Mouse (Mus musculus) heart, embryonic 12.5 days (tissue): Measurements from ENCODE around the gene Kansl1l. TPM values are rescaled to one million over a fixed set of nuclear protein-coding genes. Genes with fewer than 3 reads are reported as not detected.

Source experiments
- ATAC-seq: fragments of 200-750 bp; cut with Nextera tagmentation; 2 replicates; pipeline ENCODE4 v1.8.0; 2017; ENCODE audit warnings: moderate TSS enrichment, moderate library complexity; ENCODE audit not compliant: insufficient number of reproducible peaks, low FRiP score
- H3K27ac ChIP-seq: fragments of 300-500 bp; sonication (generic); 2 replicates; pipeline ENCODE4 v1.5.1; 2016; ENCODE audit warnings: mild to moderate bottlenecking, moderate library complexity; ENCODE audit not compliant: poor library complexity, severe bottlenecking
- H3K27me3 ChIP-seq: fragments of 300-500 bp; sonication (generic); replicated peaks from 2 replicates; pipeline ENCODE4 v1.6.1; 2016; ENCODE audit warnings: mild to moderate bottlenecking, moderate library complexity
- H3K36me3 ChIP-seq: fragments of 300-500 bp; sonication (generic); 2 replicates; pipeline ENCODE4 v1.6.1; 2016; ENCODE audit warnings: mild to moderate bottlenecking, moderate library complexity
- H3K4me1 ChIP-seq: fragments of 300-500 bp; sonication (generic); replicated peaks from 2 replicates; pipeline ENCODE4 v1.6.1; 2016; ENCODE audit warnings: mild to moderate bottlenecking
- H3K4me2 ChIP-seq: fragments of 300-500 bp; sonication (generic); 2 replicates; pipeline ENCODE4 v1.6.1; 2016; ENCODE audit warnings: mild to moderate bottlenecking, moderate library complexity
- H3K4me3 ChIP-seq: fragments of 300-500 bp; sonication (generic); 2 replicates; pipeline ENCODE4 v1.5.1; 2016; ENCODE audit warnings: mild to moderate bottlenecking
- H3K9ac ChIP-seq: fragments of 300-500 bp; sonication (generic); 2 replicates; pipeline ENCODE4 v1.6.1; 2016; ENCODE audit warnings: mild to moderate bottlenecking, moderate library complexity
- H3K9me3 ChIP-seq: fragments of 300-500 bp; sonication (generic); replicated peaks from 2 replicates; pipeline ENCODE4 v1.6.1; 2016; ENCODE audit warnings: mild to moderate bottlenecking, moderate library complexity
- WGBS: fragments of 180-500 bp; shearing (Covaris S2); methylation state at CpG from one replicate; pipeline ENCODE4 v1.1.7; 2016; 5-methylcytosine and 5-hydroxymethylcytosine counted together
- polyA plus RNA-seq: library from polyadenylated mRNA; unstranded; fragments of >200 nt; fragmentation: Nextera tagmentation; extraction: Ambion mirVana; gene quantifications from 2 replicates; pipeline ENCODE4 v1.2.1, GENCODE M21; 2016

The Kansl1l gene
- polyA plus RNA-seq, 1 experiment from 2014 or later: 12.1 TPM

DNA sequence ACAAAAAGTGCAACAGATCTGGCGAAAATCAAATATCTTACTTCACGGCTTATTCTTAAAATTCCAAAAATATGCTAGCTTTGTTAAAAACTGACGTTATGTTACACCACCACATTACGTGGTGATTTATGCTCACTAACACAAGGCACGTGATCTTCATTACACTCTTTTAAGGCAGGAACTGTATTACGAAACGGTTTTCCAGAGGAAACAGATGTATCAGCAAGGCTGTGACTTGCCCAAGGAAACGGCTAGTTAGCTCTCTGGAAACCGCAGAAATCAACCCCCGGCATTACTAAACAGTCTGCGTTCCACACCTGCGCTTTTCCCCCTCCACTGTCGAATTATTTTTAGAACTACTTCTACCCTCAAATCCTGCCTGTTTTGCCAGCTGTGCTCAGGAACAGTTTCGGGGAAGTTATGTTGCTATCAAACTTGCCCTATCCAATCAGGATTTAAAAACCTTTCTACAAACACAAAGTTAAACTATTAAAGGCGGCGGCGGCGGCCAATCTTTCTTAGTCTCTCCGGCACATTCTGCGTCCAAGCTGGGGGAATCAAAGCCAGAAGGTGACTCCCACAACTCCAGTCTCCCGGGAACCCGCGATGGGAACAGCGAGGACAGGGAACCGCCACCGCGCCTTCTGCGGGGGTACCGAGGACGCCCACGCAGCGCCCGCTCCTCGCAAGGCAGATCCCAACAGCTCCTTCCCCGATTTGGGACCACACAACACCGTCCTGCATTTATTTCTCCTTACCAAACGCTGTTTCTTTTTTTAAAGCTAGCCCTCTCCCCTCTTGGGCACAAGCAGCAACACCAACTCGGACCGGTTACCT lies 1.2 kb downstream of the Kansl1l start:
- Histone ChIP-seq H3K36me3 (no peaks in the 10 kb centered on the region), H3K27ac (peak overlapping the region; percentile 96), H3K4me1 (peaks cover 8% of the 10 kb centered on the region), H3K4me2 (peak overlapping the region; percentile 93), H3K9me3 (no peaks in the 10 kb centered on the region), H3K4me3 (peak overlapping the region; percentile 80), H3K27me3 (no peaks in the 10 kb centered on the region), H3K9ac (peak overlapping the region; percentile 88)
- 1% methylated on average over 39 of the region's 39 CpGs for WGBS
- ATAC-seq: peak; percentile 7; the same call in 1 of the 2 replicates

DNA sequence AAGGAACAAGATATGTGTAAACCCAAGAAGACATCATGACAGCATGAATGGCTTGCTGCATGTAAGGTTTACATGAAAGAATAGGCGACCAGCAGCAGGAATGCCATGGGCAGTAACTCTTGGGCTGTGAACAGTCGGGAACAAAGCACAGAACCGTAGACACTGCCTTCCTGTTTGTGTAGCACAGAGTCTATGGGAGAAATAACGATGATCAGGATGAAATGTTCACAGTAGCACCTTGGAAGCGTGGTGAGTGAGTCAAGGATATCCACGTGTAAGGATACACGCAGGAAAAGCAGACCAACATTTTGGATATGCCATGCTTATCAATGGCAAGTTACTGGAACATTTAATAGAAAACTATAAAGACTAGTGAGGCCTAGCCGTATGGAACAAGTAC lies 2.6 kb downstream of the Kansl1l start:
- Histone ChIP-seq H3K9ac (no peak overlapping the region), H3K27me3 (no peaks in the 10 kb centered on the region), H3K9me3 (no peaks in the 10 kb centered on the region), H3K4me3 (no peak overlapping the region), H3K4me1 (peaks cover 6% of the 10 kb centered on the region), H3K27ac (no peak overlapping the region), H3K4me2 (peak overlapping the region; percentile 11; the same call in 1 of the 2 replicates), H3K36me3 (no peaks in the 10 kb centered on the region)
- ATAC-seq: no peak
- WGBS: 50% methylated on average over 8 of the region's 8 CpGs

- no peak overlapping the region for H3K9ac ChIP-seq
- no peaks in the 10 kb centered on the region for H3K36me3 ChIP-seq
- H3K27ac ChIP-seq: no peak overlapping the region
- H3K9me3 ChIP-seq: no peaks in the 10 kb centered on the region
- H3K4me3 ChIP-seq: no peak overlapping the region
- WGBS: 79% methylated on average over 1 of the region's 1 CpGs
- no peak overlapping the region for H3K4me2 ChIP-seq
- H3K27me3 ChIP-seq: no peaks in the 10 kb centered on the region
- peaks cover 8% of the 10 kb centered on the region for H3K4me1 ChIP-seq
- no peak for ATAC-seq
Observed at GRCm38 (mm10) chr1:66813191-66813590, 4.2 kb downstream of the Kansl1l start.

- H3K4me1 ChIP-seq: peaks cover 4% of the 10 kb centered on the region; the same call in 1 of the 2 replicates
- no peaks in the 10 kb centered on the region for H3K36me3 ChIP-seq
- ATAC-seq: no peak
- no peaks in the 10 kb centered on the region for H3K27me3 ChIP-seq
- no peak overlapping the region for H3K27ac ChIP-seq
- WGBS: 81% methylated on average over 1 of the region's 1 CpGs
- H3K9ac ChIP-seq: no peak overlapping the region
- no peak overlapping the region for H3K4me2 ChIP-seq
- no peak overlapping the region for H3K4me3 ChIP-seq
- H3K9me3 ChIP-seq: no peaks in the 10 kb centered on the region
Observed at GRCm38 (mm10) chr1:66806821-66807220, 10.5 kb downstream of the Kansl1l start.

DNA sequence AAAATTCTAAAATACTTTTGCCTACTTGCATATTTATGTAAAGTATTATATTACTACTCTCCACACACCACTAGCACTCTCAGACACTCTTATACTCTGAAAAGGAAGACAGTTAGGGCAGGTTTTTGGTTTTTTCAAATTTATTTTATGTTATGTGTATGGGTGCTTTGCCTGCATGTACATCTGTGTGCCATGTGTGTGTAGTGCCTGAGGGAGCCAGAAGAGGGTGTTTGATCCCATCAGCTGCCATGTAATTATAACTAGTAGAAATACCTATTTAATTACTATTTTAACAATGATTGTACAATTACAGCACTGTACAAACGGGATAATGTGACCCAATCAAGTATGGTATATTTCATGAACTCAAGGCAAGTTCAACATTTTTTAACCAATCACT lies 12.0 kb downstream of the Kansl1l start:
- H3K36me3 ChIP-seq: peaks cover 9% of the 10 kb centered on the region
- no peak for ATAC-seq
- H3K4me2 ChIP-seq: no peak overlapping the region
- no peak overlapping the region for H3K27ac ChIP-seq
- H3K27me3 ChIP-seq: no peaks in the 10 kb centered on the region
- H3K9me3 ChIP-seq: no peaks in the 10 kb centered on the region
- H3K4me3 ChIP-seq: no peak overlapping the region
- H3K4me1 ChIP-seq: peaks cover 4% of the 10 kb centered on the region; the same call in 1 of the 2 replicates
- 78% methylated on average over 1 of the region's 1 CpGs for WGBS
- no peak overlapping the region for H3K9ac ChIP-seq

DNA sequence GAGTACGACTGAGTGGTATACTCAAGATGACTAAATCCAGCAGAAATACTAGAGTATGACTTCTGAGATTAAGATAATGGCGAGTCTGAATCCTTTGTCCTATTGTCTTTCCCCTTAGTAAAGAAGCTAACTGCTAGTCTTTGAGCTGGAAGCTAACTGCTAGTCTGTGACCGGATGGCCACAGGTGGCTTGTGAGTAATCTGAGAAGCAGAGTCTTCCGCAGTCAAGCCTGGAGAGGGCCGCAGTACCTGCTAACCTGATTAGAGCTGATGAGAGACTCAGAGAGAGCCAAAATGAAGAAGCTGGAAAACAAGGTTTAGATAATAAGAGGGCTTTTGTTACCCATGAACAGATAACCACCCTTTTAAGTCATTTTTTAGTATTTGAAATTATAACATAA lies 12.7 kb downstream of the Kansl1l start:
- H3K4me1 ChIP-seq: peaks cover 1% of the 10 kb centered on the region; the same call in 1 of the 2 replicates
- H3K9me3 ChIP-seq: no peaks in the 10 kb centered on the region
- H3K4me2 ChIP-seq: no peak overlapping the region
- no peak overlapping the region for H3K9ac ChIP-seq
- 59% methylated on average over 5 of the region's 5 CpGs for WGBS
- H3K27ac ChIP-seq: no peak overlapping the region
- no peak for ATAC-seq
- H3K36me3 ChIP-seq: peaks cover 16% of the 10 kb centered on the region
- H3K4me3 ChIP-seq: no peak overlapping the region
- no peaks in the 10 kb centered on the region for H3K27me3 ChIP-seq

- Histone ChIP-seq H3K27me3 (no peaks in the 10 kb centered on the region), H3K4me3 (no peak overlapping the region), H3K9me3 (no peaks in the 10 kb centered on the region), H3K27ac (no peak overlapping the region), H3K36me3 (peaks cover 17% of the 10 kb centered on the region), H3K4me2 (no peak overlapping the region), H3K4me1 (no peaks in the 10 kb centered on the region), H3K9ac (no peak overlapping the region)
- ATAC-seq: no peak
- 91% methylated on average over 2 of the region's 2 CpGs for WGBS
Observed at GRCm38 (mm10) chr1:66797962-66798361, 19.4 kb downstream of the Kansl1l start.

DNA sequence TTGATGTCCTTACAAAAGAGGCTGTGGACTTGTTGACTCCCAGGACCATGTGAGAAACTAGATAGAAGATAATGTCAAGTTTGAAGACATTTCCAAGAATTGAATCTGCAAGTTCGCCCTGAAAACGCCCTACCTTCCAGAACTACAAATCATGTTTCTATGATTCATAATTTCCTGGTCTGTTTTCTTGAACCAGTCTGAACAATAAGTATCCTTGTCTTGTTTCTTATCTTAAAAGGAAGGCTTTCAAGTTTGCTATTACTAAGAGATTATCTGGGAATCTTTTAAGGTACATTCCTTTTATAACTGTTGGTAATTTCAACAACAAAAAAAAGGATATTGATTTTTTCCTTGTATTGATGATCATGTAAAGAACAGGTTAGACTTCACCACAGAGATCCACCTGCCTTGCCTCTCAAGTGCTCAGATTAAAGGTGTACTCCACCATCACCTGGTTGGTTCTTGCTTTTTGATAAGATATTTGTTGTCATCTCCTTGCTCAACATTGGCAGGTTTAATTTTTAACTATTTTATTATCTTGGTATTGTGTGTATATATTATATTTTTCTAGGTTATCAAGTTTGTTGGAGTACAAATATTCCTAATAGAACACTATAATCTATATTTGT lies 24.4 kb downstream of the Kansl1l start:
- ATAC-seq: no peak
- no peak overlapping the region for H3K4me3 ChIP-seq
- H3K27ac ChIP-seq: no peak overlapping the region
- H3K4me2 ChIP-seq: no peak overlapping the region
- no peaks in the 10 kb centered on the region for H3K36me3 ChIP-seq
- H3K9me3 ChIP-seq: no peaks in the 10 kb centered on the region
- 71% methylated on average over 2 of the region's 2 CpGs for WGBS
- H3K4me1 ChIP-seq: 0 out of 2 replicates have a peak, but pooled peaks cover 2% of the 10 kb centered on the region
- H3K9ac ChIP-seq: no peak overlapping the region
- no peaks in the 10 kb centered on the region for H3K27me3 ChIP-seq

DNA sequence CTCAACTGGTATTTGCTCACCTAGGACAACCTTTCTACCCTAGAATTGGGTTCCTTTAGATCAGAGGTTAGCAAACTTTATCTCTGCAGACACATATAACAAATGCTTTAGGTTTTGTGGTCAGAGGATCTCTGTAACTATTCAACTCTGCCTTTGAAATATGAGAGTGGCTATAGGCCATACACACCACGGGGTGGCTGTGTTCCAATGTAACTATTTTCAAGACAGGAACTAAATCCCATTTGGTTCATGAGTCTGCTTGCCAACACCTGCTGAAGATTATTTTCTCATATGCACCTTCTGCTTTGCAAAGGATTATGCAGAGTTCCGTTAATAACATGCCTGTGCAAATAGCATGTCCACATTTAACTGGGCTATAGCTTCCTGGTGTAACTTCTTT lies 35.1 kb downstream of the Kansl1l start:
- Histone ChIP-seq H3K9me3 (no peaks in the 10 kb centered on the region), H3K27me3 (no peaks in the 10 kb centered on the region), H3K27ac (no peak overlapping the region), H3K4me3 (no peak overlapping the region), H3K4me2 (no peak overlapping the region), H3K9ac (no peak overlapping the region), H3K36me3 (0 out of 2 replicates have a peak, but pooled peaks cover 1% of the 10 kb centered on the region), H3K4me1 (no peaks in the 10 kb centered on the region)
- 70% methylated on average over 2 of the region's 2 CpGs for WGBS
- no peak for ATAC-seq

- no peak overlapping the region for H3K27ac ChIP-seq
- H3K27me3 ChIP-seq: no peaks in the 10 kb centered on the region
- 0 out of 2 replicates have a peak, but pooled peaks cover 2% of the 10 kb centered on the region for H3K36me3 ChIP-seq
- no peak overlapping the region for H3K9ac ChIP-seq
- H3K4me3 ChIP-seq: no peak overlapping the region
- ATAC-seq: no peak
- no peak overlapping the region for H3K4me2 ChIP-seq
- WGBS: 75% methylated on average over 4 of the region's 4 CpGs
- H3K4me1 ChIP-seq: no peaks in the 10 kb centered on the region
- no peaks in the 10 kb centered on the region for H3K9me3 ChIP-seq
Observed at GRCm38 (mm10) chr1:66781027-66781426, 36.3 kb downstream of the Kansl1l start.

DNA sequence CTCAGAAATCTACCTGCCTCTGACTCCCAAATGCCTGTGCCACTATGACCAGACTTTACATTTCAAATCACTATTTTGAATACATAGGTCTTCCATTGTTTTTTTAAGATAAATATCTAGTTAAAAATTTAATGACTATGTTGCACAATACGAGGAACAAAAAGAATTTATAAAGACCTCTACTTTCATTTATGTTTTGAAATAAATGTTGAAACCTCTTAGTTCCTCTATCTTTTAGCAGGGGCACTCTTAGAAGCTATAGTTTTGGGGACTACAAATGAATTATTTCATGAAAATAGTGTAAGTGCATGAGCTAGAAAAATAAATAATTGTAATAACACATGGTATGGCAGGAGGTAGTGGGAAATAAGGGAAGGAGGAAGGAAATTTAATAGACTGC lies 38.6 kb downstream of the Kansl1l start:
- Histone ChIP-seq H3K9me3 (no peaks in the 10 kb centered on the region), H3K4me1 (no peaks in the 10 kb centered on the region), H3K4me2 (no peak overlapping the region), H3K9ac (no peak overlapping the region), H3K27ac (no peak overlapping the region), H3K36me3 (0 out of 2 replicates have a peak, but pooled peaks cover 2% of the 10 kb centered on the region), H3K4me3 (no peak overlapping the region), H3K27me3 (no peaks in the 10 kb centered on the region)
- ATAC-seq: no peak
- WGBS: 80% methylated on average over 1 of the region's 1 CpGs
